Mouse (Mus musculus): Measurements from ENCODE around the gene Bptf.

GRCm38 (mm10) chr11:107028275-107028618 lies 103.7 kb downstream of the Bptf start:
- TF ChIP-seq CEBPB (IDR thresholded peaks at IDR 0.05; ENCODE audit: insufficient read depth, poor library complexity, severe bottlenecking) = no peak
- no peak for TF ChIP-seq E2F4 (IDR thresholded peaks at IDR 0.05; ENCODE audit: insufficient read depth)
- TF ChIP-seq POLR2AphosphoS2 (IDR thresholded peaks at IDR 0.05; ENCODE audit: insufficient read length, low read depth) = no peak
- no peak for TF ChIP-seq MAX (IDR thresholded peaks at IDR 0.05; ENCODE audit: low read depth)
- TF ChIP-seq REST (IDR thresholded peaks at IDR 0.05; ENCODE audit: insufficient read depth, insufficient read length) = no peak
- TF ChIP-seq POLR2A (IDR thresholded peaks at IDR 0.05; ENCODE audit: insufficient read length, low read depth) = no peak
- TF ChIP-seq USF1 (IDR thresholded peaks at IDR 0.05; ENCODE audit: low read depth) = no peak
- no peak for TF ChIP-seq MYOG (IDR thresholded peaks at IDR 0.05; ENCODE audit: control insufficient read depth in 1 of 3, insufficient read depth in 1 of 3, insufficient read length in 2 of 3, low read depth in 2 of 3)

All from myocyte (in vitro differentiated cells).